Mouse (Mus musculus): ENCODE data around the gene Olfr64.

Olfr64 gene

GRCm38 (mm10) chr7:103894385-103894784, at the start of gene Olfr64:
Gene Olfr64, minus strand, starts transcription at chr7:103894485.
- no peak for DNase-seq (ENCODE audit: low read depth, low spot score)

- DNase-seq (ENCODE audit: low read depth, low spot score): peak; percentile 64
Observed at GRCm38 (mm10) chr7:103942730-103943129, 48.4 kb upstream of the Olfr64 start.

- no peak for DNase-seq (ENCODE audit: low read depth, low spot score)
Observed at GRCm38 (mm10) chr7:103934264-103934663, 40.0 kb upstream of the Olfr64 start, which contains the start of gene Olfr632. Gene Olfr632, plus strand, starts transcription at chr7:103934347.

- DNase-seq (ENCODE audit: low read depth, low spot score): no peak
Observed at GRCm38 (mm10) chr7:103928525-103928924, 34.2 kb upstream of the Olfr64 start, which contains the start of gene Olfr631. Gene Olfr631, plus strand, starts transcription at chr7:103928825.

- DNase-seq (ENCODE audit: low read depth, low spot score): no peak
Observed at GRCm38 (mm10) chr7:103915338-103915737, 21.1 kb upstream of the Olfr64 start.

GRCm38 (mm10) chr7:103912969-103913511, 18.8 kb upstream of the Olfr64 start:
- DNase-seq (ENCODE audit: low read depth, low spot score): peak; percentile 24

- no peak for DNase-seq (ENCODE audit: low read depth, low spot score)
Observed at GRCm38 (mm10) chr7:103910047-103910446, 15.8 kb upstream of the Olfr64 start.

- DNase-seq (ENCODE audit: low read depth, low spot score): no peak
Observed at GRCm38 (mm10) chr7:103903187-103903586, 8.9 kb upstream of the Olfr64 start, which contains the start of gene Olfr65. Gene Olfr65, plus strand, starts transcription at chr7:103903487.

- DNase-seq (ENCODE audit: low read depth, low spot score): no peak
Observed at GRCm38 (mm10) chr7:103886152-103886551, 8.1 kb downstream of the Olfr64 start, which contains the start of gene Olfr66. Gene Olfr66, minus strand, starts transcription at chr7:103886252.

GRCm38 (mm10) chr7:103877093-103877492, 17.2 kb downstream of the Olfr64 start:
- DNase-seq (ENCODE audit: low read depth, low spot score): no peak

- DNase-seq (ENCODE audit: low read depth, low spot score): peak; percentile 29
Observed at GRCm38 (mm10) chr7:103874451-103874850, 19.8 kb downstream of the Olfr64 start.

GRCm38 (mm10) chr7:103873064-103873463, 21.2 kb downstream of the Olfr64 start:
- DNase-seq (ENCODE audit: low read depth, low spot score): peak; percentile 60

- DNase-seq (ENCODE audit: low read depth, low spot score): no peak
Observed at GRCm38 (mm10) chr7:103870667-103871066, 23.6 kb downstream of the Olfr64 start.

- no peak for DNase-seq (ENCODE audit: low read depth, low spot score)
Observed at GRCm38 (mm10) chr7:103865716-103866115, 28.6 kb downstream of the Olfr64 start.

- DNase-seq (ENCODE audit: low read depth, low spot score): peak; percentile 70
Observed at GRCm38 (mm10) chr7:103861531-103861930, 32.8 kb downstream of the Olfr64 start.

- peak; percentile 93 for DNase-seq (ENCODE audit: low read depth, low spot score)
Observed at GRCm38 (mm10) chr7:103860855-103861254, 33.4 kb downstream of the Olfr64 start.

- DNase-seq (ENCODE audit: low read depth, low spot score): no peak
Observed at GRCm38 (mm10) chr7:103859076-103859475, 35.2 kb downstream of the Olfr64 start.

GRCm38 (mm10) chr7:103854669-103855068, 39.6 kb downstream of the Olfr64 start:
- no peak for DNase-seq (ENCODE audit: low read depth, low spot score)

- no peak for DNase-seq (ENCODE audit: low read depth, low spot score)
Observed at GRCm38 (mm10) chr7:103853090-103853489, 41.2 kb downstream of the Olfr64 start, which contains the start of gene Hbb-y. Gene Hbb-y, minus strand, starts transcription at chr7:103853216.

- DNase-seq (ENCODE audit: low read depth, low spot score): no peak
Observed at GRCm38 (mm10) chr7:103844525-103845325, 49.6 kb downstream of the Olfr64 start.

- no peak for DNase-seq (ENCODE audit: low read depth, low spot score)
Observed at GRCm38 (mm10) chr7:103843034-103843433, 51.3 kb downstream of the Olfr64 start, which contains the start of gene Hbb-bh1. Gene Hbb-bh1, minus strand, starts transcription at chr7:103843164.

GRCm38 (mm10) chr7:103840268-103840667, 54.0 kb downstream of the Olfr64 start, which contains the start of gene Hbb-bh2:
Gene Hbb-bh2, minus strand, starts transcription at chr7:103840520.
- DNase-seq (ENCODE audit: low read depth, low spot score): no peak
